Mouse (Mus musculus) thymus, adult 2 months (tissue): Measurements from ENCODE around the gene Med8. TPM values are rescaled to one million over a fixed set of nuclear protein-coding genes. Genes with fewer than 3 reads are reported as not detected.

Source experiments
- DNase-seq: peaks from one replicate; pipeline ENCODE4 v3.0.0; 2021
- H3K27ac ChIP-seq: fragments of 200-500 bp; 2 replicates; pipeline ENCODE4 v1.5.1; 2012; ENCODE audit warnings: low read length, control low read depth; ENCODE audit not compliant: control insufficient read depth, insufficient read depth
- H3K27me3 ChIP-seq: fragments of 200-500 bp; 2 replicates; pipeline ENCODE4 v1.6.1; 2012; ENCODE audit warnings: mild to moderate bottlenecking, low read length, moderate library complexity, mixed read lengths; ENCODE audit not compliant: control insufficient read depth, insufficient read depth
- H3K36me3 ChIP-seq: fragments of 200-500 bp; 2 replicates; pipeline ENCODE4 v1.6.1; 2012; ENCODE audit warnings: mild to moderate bottlenecking, low read length, moderate library complexity; ENCODE audit not compliant: control insufficient read depth, insufficient read depth
- H3K4me1 ChIP-seq: fragments of 200-500 bp; replicated peaks from 2 replicates; pipeline ENCODE4 v1.6.1; 2012; ENCODE audit warnings: low read length; ENCODE audit not compliant: control insufficient read depth, insufficient read depth
- H3K4me3 ChIP-seq: fragments of 200-500 bp; 2 replicates; pipeline ENCODE4 v1.5.1; 2012; ENCODE audit warnings: mild to moderate bottlenecking, low read length, control low read depth, moderate library complexity; ENCODE audit not compliant: control insufficient read depth, insufficient read depth
- CTCF ChIP-seq: fragments of 200-500 bp; IDR thresholded peaks from 2 replicates; pipeline ENCODE4 v1.5.1; 2012; ENCODE audit warnings: mild to moderate bottlenecking, control low read depth, low read length, moderate library complexity, borderline replicate concordance; ENCODE audit not compliant: control insufficient read depth, poor library complexity, insufficient read depth; ENCODE audit errors: extremely low read depth
- POLR2A ChIP-seq: fragments of 200-500 bp; IDR thresholded peaks from 2 replicates; pipeline ENCODE4 v1.6.1; 2012; ENCODE audit warnings: mild to moderate bottlenecking, low read length, control low read depth, moderate library complexity; ENCODE audit not compliant: control insufficient read depth, poor library complexity, insufficient read depth; ENCODE audit errors: extremely low read depth
- WGBS: fragments of 180-500 bp; shearing (Covaris S2); methylation state at CpG from one replicate; pipeline ENCODE4 v1.1.7; 2018; 5-methylcytosine and 5-hydroxymethylcytosine counted together
- polyA plus RNA-seq: library from polyadenylated mRNA; depleted of rRNA; stranded (reverse); fragments of >200 nt; gene quantifications from 2 replicates; pipeline ENCODE4 v1.2.3, GENCODE M21; 2012; rRNA removed

Gene Med8
- 40.1 and 40.8 TPM in 2 replicates for polyA plus RNA-seq

DNA sequence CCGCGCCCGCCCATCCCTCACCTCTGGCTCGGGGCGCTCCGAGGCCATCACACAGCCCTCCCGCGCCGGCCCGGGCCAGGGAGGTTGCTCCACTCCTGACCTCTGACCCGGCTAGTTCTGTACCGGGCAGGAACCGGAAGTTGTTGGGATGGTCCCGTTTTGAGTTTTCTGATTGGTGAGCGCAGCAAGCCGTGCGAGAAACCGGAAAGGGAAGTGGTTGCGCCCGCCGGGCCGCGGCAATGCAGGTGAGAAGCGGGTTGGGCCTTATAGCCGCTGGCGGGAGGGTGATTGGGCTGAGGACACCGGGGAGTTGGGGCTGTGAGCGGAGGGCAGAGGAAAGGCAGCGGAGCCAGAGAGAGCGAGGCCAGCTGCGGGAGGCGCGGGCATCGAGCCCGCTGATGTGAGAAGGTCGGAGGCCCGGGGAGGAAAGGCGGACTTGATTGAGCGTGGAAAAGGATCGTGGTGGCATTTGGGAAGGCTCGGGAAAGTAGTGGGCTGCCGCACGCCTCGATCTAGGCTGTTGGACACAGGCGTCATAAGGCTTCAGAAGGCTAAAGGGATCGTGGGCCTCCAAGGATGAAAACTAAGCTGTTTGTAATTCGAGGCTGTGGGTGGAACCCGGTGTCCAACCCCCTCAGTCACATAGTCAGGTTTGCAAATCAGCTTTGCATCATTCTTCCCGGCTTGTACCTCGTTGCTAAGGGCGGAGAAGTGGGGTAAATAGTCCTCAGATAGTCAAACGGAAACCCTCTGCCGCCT lies at the start of gene Med8, which contains the start of gene Szt2:
TSS of gene Med8 (plus strand) at position 196 of the 759 bp plus-strand sequence.
TSS of gene Szt2 (minus strand) at position 132 of the 759 bp plus-strand sequence.
- peak within 1 kb of the TSS; percentile 3; the same call in 1 of the 2 replicates for H3K27ac ChIP-seq
- DNase-seq = peak; percentile 91
- WGBS = under 1% methylated on average over 53 of the region's 53 CpGs
- peak within 1 kb of the TSS; percentile 82 for H3K4me3 ChIP-seq
- TF ChIP-seq POLR2A (peak; percentile 76; the same call in 1 of the 2 replicates), CTCF (peak; percentile 36; the same call in 1 of the 2 replicates)
- peaks cover 5% of the 10 kb centered on the region for H3K4me1 ChIP-seq
- peaks cover 21% of the 10 kb centered on the region for H3K36me3 ChIP-seq
- no peaks in the 10 kb centered on the region for H3K27me3 ChIP-seq

- DNase-seq = peak; percentile 76
- H3K4me1 ChIP-seq = peaks cover 6% of the 10 kb centered on the region
- WGBS = 4% methylated on average over 54 of the region's 54 CpGs
These were observed 49.0 kb upstream of the Med8 start for GRCm38 (mm10) chr4:118359896-118360720.

GRCm38 (mm10) chr4:118361451-118361850 lies 47.7 kb upstream of the Med8 start:
- Histone ChIP-seq H3K27me3 (no peaks in the 10 kb centered on the region), H3K36me3 (peaks cover 15% of the 10 kb centered on the region), H3K27ac (no peak overlapping the region), H3K4me3 (no peak overlapping the region), H3K4me1 (peaks cover 6% of the 10 kb centered on the region)
- WGBS = 98% methylated on average over 5 of the region's 5 CpGs
- DNase-seq = no peak
- no peak for TF ChIP-seq POLR2A
- TF ChIP-seq CTCF = no peak

More at GRCm38 (mm10) chr4:118359896-118360720, 49.0 kb upstream of the Med8 start:
- H3K27ac ChIP-seq = no peak overlapping the region
- H3K4me3 ChIP-seq = peak overlapping the region; percentile 96
- H3K27me3 ChIP-seq = no peaks in the 10 kb centered on the region
- 0 out of 2 replicates have a peak, but pooled peaks have one; percentile 14 for TF ChIP-seq CTCF
- TF ChIP-seq POLR2A = peak; percentile 74
- peaks cover 12% of the 10 kb centered on the region for H3K36me3 ChIP-seq

DNA sequence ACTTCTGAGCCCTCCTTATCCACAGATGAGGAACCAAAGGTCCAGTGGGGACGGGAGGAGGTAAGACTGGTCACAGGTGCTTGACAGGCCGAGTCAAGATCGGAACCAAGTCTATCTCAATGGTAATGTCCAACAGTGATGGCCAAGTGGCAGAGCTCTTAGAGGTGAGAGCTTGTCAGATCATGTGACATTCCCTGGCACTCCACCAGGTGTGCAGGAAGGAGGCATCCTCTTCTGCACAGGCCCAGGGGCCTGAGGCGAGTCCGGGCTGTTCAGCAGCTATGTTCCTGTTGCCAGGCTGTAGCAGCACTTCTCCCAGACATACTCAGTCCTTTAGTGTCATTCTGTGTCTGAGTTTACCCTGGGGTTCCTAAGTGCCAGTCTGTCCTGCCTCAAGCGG lies 46.3 kb upstream of the Med8 start:
- peaks cover 15% of the 10 kb centered on the region for H3K36me3 ChIP-seq
- no peak overlapping the region for H3K4me3 ChIP-seq
- no peaks in the 10 kb centered on the region for H3K27me3 ChIP-seq
- 96% methylated on average over 6 of the region's 6 CpGs for WGBS
- DNase-seq = no peak
- H3K27ac ChIP-seq = no peak overlapping the region
- peaks cover 6% of the 10 kb centered on the region for H3K4me1 ChIP-seq
- no peak for TF ChIP-seq POLR2A
- no peak for TF ChIP-seq CTCF

DNA sequence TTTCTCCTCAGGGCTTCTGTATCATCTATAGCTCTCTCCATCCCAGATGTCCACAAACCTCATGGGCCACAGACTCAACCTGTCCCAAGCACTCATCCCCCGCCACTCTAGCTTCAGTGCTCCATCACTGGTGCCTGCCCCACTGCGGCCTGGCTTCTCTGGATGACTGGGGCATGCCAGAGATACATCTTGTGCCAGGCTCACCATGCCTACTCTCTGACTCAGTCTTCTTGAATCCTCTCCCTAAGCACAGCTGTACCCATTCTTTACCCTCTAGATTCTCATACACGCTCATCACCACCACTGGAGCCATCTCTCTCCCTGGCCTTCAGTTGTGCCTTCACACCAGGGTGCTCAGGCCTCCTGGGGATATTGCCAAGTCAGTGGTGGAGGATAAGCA lies 45.2 kb upstream of the Med8 start:
- H3K36me3 ChIP-seq = peaks cover 15% of the 10 kb centered on the region
- no peaks in the 10 kb centered on the region for H3K27me3 ChIP-seq
- TF ChIP-seq CTCF (no peak), POLR2A (no peak)
- DNase-seq = no peak
- H3K27ac ChIP-seq = no peak overlapping the region
- WGBS = 98% methylated on average over 3 of the region's 3 CpGs
- H3K4me3 ChIP-seq = no peak overlapping the region
- H3K4me1 ChIP-seq = peaks cover 6% of the 10 kb centered on the region

- H3K27ac ChIP-seq = no peak overlapping the region
- no peak overlapping the region for H3K4me3 ChIP-seq
- no peak for TF ChIP-seq POLR2A
- no peak for TF ChIP-seq CTCF
- no peaks in the 10 kb centered on the region for H3K27me3 ChIP-seq
- peaks cover 15% of the 10 kb centered on the region for H3K36me3 ChIP-seq
- DNase-seq = no peak
- 98% methylated on average over 13 of the region's 13 CpGs for WGBS
- peaks cover 6% of the 10 kb centered on the region for H3K4me1 ChIP-seq
These were observed 44.5 kb upstream of the Med8 start for GRCm38 (mm10) chr4:118364641-118365040.
